Mouse (Mus musculus): ENCODE measurements around the gene Bcl2a1d. TPM values are rescaled to one million over a fixed set of nuclear protein-coding genes. Genes with fewer than 3 reads are reported as not detected.
"Not testable (repeated sequence)": the region's sequence is repeated elsewhere in the genome, so short reads cannot be mapped to it uniquely, and the experiment has no call there.

Bcl2a1d gene
- 1.1 and 1.6 TPM in 2 replicates for total RNA-seq (2015)
- 0.71 and 2.3 TPM in 2 replicates for total RNA-seq (2017)

DNA sequence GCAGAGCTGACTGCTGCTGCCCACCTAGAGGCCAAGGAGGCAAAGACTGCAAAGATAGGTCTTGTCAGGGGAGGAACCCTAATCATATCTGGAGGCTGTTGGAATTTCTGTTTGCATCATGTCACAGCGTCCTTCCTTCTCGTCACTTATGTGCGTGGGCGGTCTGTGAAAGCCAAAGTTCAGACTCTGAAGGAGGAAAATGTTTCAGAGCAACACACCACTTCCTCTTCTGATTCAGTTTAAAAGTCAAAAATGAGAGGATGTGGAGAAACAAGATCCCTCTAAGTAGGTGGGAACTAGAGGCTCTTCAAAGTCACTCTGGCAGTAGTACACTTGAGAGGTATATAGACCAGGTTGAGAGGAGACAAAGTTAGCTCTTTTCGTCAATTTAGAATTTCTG, at the start of gene Bcl2a1d:
TSS of gene Bcl2a1d (minus strand) at position 187 of the 400 bp plus-strand sequence.
- ATAC-seq (replicated peaks; ENCODE audit: poor library complexity) = peak; percentile 74

DNA sequence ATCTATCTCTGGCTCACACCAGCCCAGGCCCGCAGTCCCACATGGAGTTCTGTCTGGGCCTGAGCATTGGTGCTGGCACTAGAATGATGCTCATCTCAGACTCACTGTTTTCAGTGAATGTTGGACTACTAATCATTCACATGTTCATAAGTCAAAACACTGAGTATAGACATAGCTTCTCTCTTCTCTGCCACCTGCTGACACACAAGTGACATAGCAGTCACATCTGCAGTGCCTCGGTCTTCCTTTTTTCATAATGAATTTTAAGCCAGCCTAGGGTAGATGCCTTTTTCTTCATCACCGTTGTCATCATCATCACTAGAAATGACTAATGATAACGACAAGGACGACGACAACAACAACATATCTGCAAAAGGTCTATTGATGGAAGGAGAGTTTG, 38.5 kb upstream of the Bcl2a1d start:
- ATAC-seq (replicated peaks; ENCODE audit: poor library complexity) = peak; percentile 61

- ATAC-seq (replicated peaks; ENCODE audit: poor library complexity) = not testable (repeated sequence)
Measured at GRCm38 (mm10) chr9:88769470-88769869, 37.8 kb upstream of the Bcl2a1d start.

- peak; percentile 95 for ATAC-seq (replicated peaks; ENCODE audit: poor library complexity)
Measured at GRCm38 (mm10) chr9:88746687-88747086, 15.0 kb upstream of the Bcl2a1d start.

- 0 out of 2 replicates have a peak, but pooled peaks have one; percentile 20 for ATAC-seq (replicated peaks; ENCODE audit: poor library complexity)
Measured at GRCm38 (mm10) chr9:88746046-88746445, 14.3 kb upstream of the Bcl2a1d start.

- peak; percentile 83 for ATAC-seq (replicated peaks; ENCODE audit: poor library complexity)
Measured at GRCm38 (mm10) chr9:88735289-88735688, 3.6 kb upstream of the Bcl2a1d start.

- peak; percentile 11; the same call in 1 of the 2 replicates for ATAC-seq (replicated peaks; ENCODE audit: poor library complexity)
Measured at GRCm38 (mm10) chr9:88733182-88733581, 1.5 kb upstream of the Bcl2a1d start.

GRCm38 (mm10) chr9:88732334-88732733, 620 bp upstream of the Bcl2a1d start:
- peak; percentile 37 for ATAC-seq (replicated peaks; ENCODE audit: poor library complexity)

GRCm38 (mm10) chr9:88728311-88728710, 3.4 kb downstream of the Bcl2a1d start:
- not testable (repeated sequence) for ATAC-seq (replicated peaks; ENCODE audit: poor library complexity)

DNA sequence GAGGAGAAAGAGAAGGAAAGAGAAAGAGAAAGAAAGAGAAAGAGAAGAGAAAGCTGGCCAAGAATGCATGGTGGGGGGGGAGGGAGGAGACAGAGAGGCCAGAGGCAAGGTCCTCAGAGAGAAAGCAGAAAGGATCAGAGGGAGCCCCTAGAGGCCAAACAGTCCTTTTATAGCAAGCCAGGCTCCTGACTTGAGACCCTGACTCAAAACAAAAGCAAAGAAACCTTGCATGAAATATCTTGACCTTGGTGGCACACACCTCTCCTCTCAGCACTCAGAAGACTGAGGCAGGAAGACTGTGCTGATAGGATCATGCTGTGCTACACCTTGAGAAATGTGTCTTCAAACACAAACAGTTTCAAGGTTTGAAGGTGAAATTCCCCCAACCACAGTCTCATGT, 10.1 kb downstream of the Bcl2a1d start:
- not testable (repeated sequence) for ATAC-seq (replicated peaks; ENCODE audit: poor library complexity)

DNA sequence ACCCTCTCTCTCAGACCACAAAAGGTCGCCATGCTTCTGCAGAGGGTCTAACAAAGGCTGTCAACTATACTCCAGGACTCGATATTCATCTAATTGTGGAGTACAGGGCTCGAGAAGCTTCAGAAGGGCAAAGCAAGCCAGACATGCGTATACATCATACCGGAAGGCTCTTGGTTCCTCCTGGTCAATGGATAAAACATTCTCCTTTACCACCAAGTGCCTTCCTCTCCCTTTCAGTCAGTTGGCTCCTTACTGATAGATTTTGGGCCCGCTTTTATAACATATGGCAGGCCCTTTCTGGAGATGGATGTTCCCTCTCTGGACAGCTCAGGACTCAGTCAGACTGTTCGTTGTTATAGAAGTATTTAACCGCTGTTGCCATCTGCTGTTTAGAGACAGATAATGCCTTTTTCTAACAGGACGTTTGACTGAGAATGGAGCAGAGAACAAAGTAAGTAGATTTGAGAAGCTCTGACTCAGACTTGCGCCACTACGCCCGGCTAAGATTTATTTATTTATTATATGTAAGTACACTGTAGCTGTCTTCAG, 11.7 kb downstream of the Bcl2a1d start, which contains the start of gene Mthfsl:
TSS of gene Mthfsl (minus strand) at position 308 of the 549 bp plus-strand sequence.
- peak; percentile 62 for ATAC-seq (replicated peaks; ENCODE audit: poor library complexity)

DNA sequence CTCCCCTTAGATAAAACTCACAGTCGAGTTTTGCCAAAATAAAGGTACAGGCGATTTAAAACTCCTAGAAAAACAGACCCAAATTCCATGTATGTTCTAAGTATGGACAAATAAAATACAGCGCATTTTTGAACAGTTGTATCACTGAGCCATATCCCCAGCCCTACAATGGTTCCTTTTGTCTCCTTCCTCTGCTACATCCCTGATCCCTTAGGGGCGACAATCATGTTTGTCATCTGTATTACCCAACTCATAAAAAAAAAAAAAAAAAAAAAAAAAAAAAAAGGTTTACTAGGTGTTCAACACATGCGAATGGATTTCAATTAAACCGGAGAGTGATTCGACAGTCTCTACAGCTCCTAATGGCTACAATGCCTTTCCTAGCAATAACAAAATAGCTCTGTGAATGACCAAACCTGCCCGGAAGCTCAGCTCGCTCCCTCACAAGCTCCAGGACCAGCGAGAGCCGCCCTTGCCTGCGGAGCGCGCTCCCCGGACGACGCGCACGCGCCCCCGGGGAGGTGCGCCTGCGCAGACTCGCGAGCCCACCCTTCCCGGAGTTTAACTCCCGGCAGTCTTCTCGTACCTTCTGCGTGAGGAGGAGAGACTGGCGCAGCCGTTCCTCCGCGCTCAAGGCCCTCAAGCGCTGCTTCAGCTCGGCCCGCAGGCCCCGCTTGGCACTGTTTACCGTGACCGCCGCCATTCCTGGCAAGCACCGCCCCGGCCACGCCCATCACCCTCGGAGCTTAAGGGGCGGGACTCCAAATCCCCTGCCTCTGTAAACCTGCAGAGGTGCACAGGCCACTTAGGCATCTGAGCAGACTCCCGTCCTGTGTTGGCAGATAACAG, 12.4 kb downstream of the Bcl2a1d start:
- ATAC-seq (replicated peaks; ENCODE audit: poor library complexity) = peak; percentile 81

GRCm38 (mm10) chr9:88718593-88718992, 13.1 kb downstream of the Bcl2a1d start:
- ATAC-seq (replicated peaks; ENCODE audit: poor library complexity) = not testable (repeated sequence)

GRCm38 (mm10) chr9:88718140-88718539, 13.6 kb downstream of the Bcl2a1d start:
- ATAC-seq (replicated peaks; ENCODE audit: poor library complexity) = peak; percentile 59

- not testable (repeated sequence) for ATAC-seq (replicated peaks; ENCODE audit: poor library complexity)
Measured at GRCm38 (mm10) chr9:88714515-88714914, 17.2 kb downstream of the Bcl2a1d start.

- not testable (repeated sequence) for ATAC-seq (replicated peaks; ENCODE audit: poor library complexity)
Measured at GRCm38 (mm10) chr9:88712164-88712749, 19.5 kb downstream of the Bcl2a1d start.

GRCm38 (mm10) chr9:88710910-88711438, 20.7 kb downstream of the Bcl2a1d start:
- not testable (repeated sequence) for ATAC-seq (replicated peaks; ENCODE audit: poor library complexity)

DNA sequence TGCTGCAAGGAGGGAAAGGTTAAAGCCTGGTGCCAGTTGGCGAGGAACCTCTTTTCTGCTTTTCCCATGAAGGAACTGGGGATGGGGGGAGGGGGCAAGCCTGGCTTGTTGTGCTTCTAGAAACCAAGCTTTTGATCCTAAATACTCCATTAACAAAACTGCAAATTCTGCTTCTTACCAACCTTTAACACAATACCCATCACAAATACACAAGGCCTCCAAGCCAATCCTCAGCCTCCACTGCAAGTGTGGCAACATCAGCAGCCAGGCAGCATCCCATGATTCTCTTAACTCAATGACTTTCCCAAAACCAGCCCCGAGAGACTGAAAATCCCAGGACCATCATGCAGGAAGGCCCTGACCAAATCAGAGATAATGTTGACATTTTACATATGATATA, 21.3 kb downstream of the Bcl2a1d start:
- not testable (repeated sequence) for ATAC-seq (replicated peaks; ENCODE audit: poor library complexity)

- ATAC-seq (replicated peaks; ENCODE audit: poor library complexity) = peak; percentile 70
Measured at GRCm38 (mm10) chr9:88709794-88710193, 21.9 kb downstream of the Bcl2a1d start.

- no peak for ATAC-seq (replicated peaks; ENCODE audit: poor library complexity)
Measured at GRCm38 (mm10) chr9:88709304-88709703, 22.4 kb downstream of the Bcl2a1d start.

DNA sequence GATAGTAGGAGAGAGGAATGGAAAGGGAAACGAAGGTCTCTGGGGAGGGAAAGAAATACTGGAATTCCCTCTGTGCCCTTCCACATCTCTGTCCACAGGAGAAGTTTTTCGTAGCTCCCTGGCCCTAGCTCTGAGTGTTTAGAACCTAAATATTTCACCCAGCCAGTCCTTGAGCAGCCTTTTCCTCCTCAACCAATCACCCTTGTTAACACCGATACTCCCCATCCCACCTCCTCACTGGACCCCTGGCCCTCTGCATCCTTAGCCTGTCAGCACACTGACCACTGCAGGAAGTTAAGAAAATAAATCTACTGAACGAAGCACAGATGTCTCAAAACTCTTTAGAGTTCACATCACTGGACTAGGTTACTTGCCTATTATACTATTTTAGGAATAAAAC, 25.0 kb downstream of the Bcl2a1d start:
- no peak for ATAC-seq (replicated peaks; ENCODE audit: poor library complexity)

Measured in megakaryocyte progenitor cell, adult 5-6 weeks (primary cell).